Mouse (Mus musculus) thymus, adult 2 months (tissue): ENCODE measurements around the gene Srrm1.

Experiments
- CTCF ChIP-seq: fragments of 200-500 bp; IDR thresholded peaks from 2 replicates; pipeline ENCODE4 v1.5.1; 2012; ENCODE audit warnings: mild to moderate bottlenecking, control low read depth, low read length, moderate library complexity, borderline replicate concordance; ENCODE audit not compliant: control insufficient read depth, poor library complexity, insufficient read depth; ENCODE audit errors: extremely low read depth
- POLR2A ChIP-seq: fragments of 200-500 bp; IDR thresholded peaks from 2 replicates; pipeline ENCODE4 v1.6.1; 2012; ENCODE audit warnings: mild to moderate bottlenecking, low read length, control low read depth, moderate library complexity; ENCODE audit not compliant: control insufficient read depth, poor library complexity, insufficient read depth; ENCODE audit errors: extremely low read depth

- no peak for TF ChIP-seq CTCF
- no peak for TF ChIP-seq POLR2A
These were observed 61.3 kb downstream of the Srrm1 start for GRCm38 (mm10) chr4:135291841-135292240.
